Mouse (Mus musculus): ENCODE measurements at regions not wholly inside any gene's neighbourhood (a gene's known extent, or its start where the extent isn't known, plus 50 kb on each side); places are given as distances from the start of the nearest gene placed in this dataset.

- DNase-seq = no peak
Observed at GRCm38 (mm10) chr9:118204456-118204855, 54.5 kb upstream of the Cmc1 start.

GRCm38 (mm10) chr9:118206483-118206882 is 56.5 kb upstream of the Cmc1 start:
- DNase-seq = no peak

GRCm38 (mm10) chr9:118219696-118220095 is 69.7 kb upstream of the Cmc1 start:
- no peak for DNase-seq

- DNase-seq = no peak
Observed at GRCm38 (mm10) chr9:118221186-118221585, 71.2 kb upstream of the Cmc1 start.

- no peak for DNase-seq
Observed at GRCm38 (mm10) chr9:118227401-118228061, 77.6 kb upstream of the Cmc1 start.

- DNase-seq = no peak
Observed at GRCm38 (mm10) chr9:118228691-118229427, 78.9 kb upstream of the Cmc1 start.

- no peak for DNase-seq
Observed at GRCm38 (mm10) chr9:118240711-118241110, 90.7 kb upstream of the Cmc1 start.

GRCm38 (mm10) chr9:118246820-118247628 is 97.0 kb upstream of the Cmc1 start:
- no peak for DNase-seq

- no peak for DNase-seq
Observed at GRCm38 (mm10) chr9:118253829-118254228, 103.9 kb upstream of the Cmc1 start.

GRCm38 (mm10) chr9:118255200-118255733 is 105.3 kb upstream of the Cmc1 start:
- DNase-seq = no peak

GRCm38 (mm10) chr9:118255751-118256266 is 105.8 kb upstream of the Cmc1 start:
- peak; percentile 8 for DNase-seq

- DNase-seq = no peak
Observed at GRCm38 (mm10) chr9:118266298-118266697, 116.3 kb upstream of the Cmc1 start.

GRCm38 (mm10) chr9:118271681-118272080 is 121.7 kb upstream of the Cmc1 start:
- no peak for DNase-seq

- no peak for DNase-seq
Observed at GRCm38 (mm10) chr9:118272713-118273407, 122.9 kb upstream of the Cmc1 start.

GRCm38 (mm10) chr9:118285481-118285880 is 135.5 kb upstream of the Cmc1 start:
- no peak for DNase-seq

- DNase-seq = no peak
Observed at GRCm38 (mm10) chr9:118287606-118288005, 137.6 kb upstream of the Cmc1 start.

GRCm38 (mm10) chr9:118292836-118293235 is 142.9 kb upstream of the Cmc1 start:
- no peak for DNase-seq

GRCm38 (mm10) chr9:118294011-118294410 is 144.0 kb upstream of the Cmc1 start:
- no peak for DNase-seq

- no peak for DNase-seq
Observed at GRCm38 (mm10) chr9:118302785-118303384, 152.9 kb upstream of the Cmc1 start.

GRCm38 (mm10) chr9:118318357-118319140 is 159.5 kb upstream of the Eomes start:
- DNase-seq = no peak

GRCm38 (mm10) chr9:118323796-118324195 is 154.2 kb upstream of the Eomes start:
- DNase-seq = no peak
